Mouse (Mus musculus): ENCODE results near the gene Mga.

DNA sequence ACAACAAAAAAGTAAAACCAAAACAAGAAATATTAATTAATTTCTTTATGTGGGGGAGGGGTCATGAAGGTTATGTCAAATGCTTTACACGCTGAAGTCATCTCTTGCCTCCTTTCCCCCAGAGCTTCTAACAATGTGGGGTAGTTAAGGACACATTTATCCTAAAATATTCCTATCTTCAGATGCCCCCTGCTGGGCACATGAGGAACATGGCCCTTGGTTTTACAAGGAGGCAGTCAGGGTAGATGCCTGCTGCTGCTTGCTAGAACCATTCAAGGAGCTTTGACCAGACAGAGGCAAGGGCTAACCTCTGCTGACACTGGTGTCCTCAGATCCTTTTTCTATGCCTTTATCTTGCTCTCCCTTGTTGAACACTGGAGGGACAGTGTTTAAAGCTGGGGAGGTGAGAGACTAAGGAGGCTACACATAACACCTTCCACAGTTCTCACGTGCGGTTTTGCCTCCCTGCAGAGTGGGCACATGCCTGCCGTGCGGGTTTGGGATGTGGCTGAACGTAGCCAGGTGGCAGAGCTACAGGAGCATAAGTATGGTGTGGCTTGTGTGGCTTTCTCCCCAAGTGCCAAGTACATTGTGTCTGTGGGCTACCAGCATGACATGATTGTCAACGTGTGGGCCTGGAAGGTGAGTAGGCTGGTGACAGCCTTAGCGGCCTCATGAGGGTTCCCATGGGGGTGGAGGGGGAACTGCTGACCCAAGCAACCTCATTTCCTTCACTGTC lies 114.6 kb downstream of the Mga start:
- peak; percentile 51; the same call in 1 of the 2 replicates for TF ChIP-seq CTCF (IDR thresholded peaks at IDR 0.05; ENCODE audit: extremely low read depth, insufficient read length, insufficient replicate concordance, low read depth, low read length)
- TF ChIP-seq POLR2A (IDR thresholded peaks at IDR 0.05; ENCODE audit: low read depth, low read length) = no peak

Data from small intestine, adult 2 months (tissue).